Mouse (Mus musculus) heart, embryonic 10.5 days (tissue): ENCODE measurements around the gene Wnt11. TPM values are rescaled to one million over a fixed set of nuclear protein-coding genes. Genes with fewer than 3 reads are reported as not detected.

Experiments used
- DNase-seq: peaks from one replicate; pipeline ENCODE4 v3.0.0-alpha.2; 2017; ENCODE audit warnings: low spot score
- H3K27ac ChIP-seq: fragments of 300-500 bp; sonication (generic); 2 replicates; pipeline ENCODE4 v1.5.1; 2016; ENCODE audit warnings: mild to moderate bottlenecking
- H3K27me3 ChIP-seq: fragments of 300-500 bp; sonication (generic); 2 replicates; pipeline ENCODE4 v1.6.1; 2016; ENCODE audit warnings: mild to moderate bottlenecking; ENCODE audit not compliant: poor library complexity, insufficient read depth, severe bottlenecking
- H3K36me3 ChIP-seq: fragments of 300-500 bp; sonication (generic); 2 replicates; pipeline ENCODE4 v1.6.1; 2016; ENCODE audit warnings: mild to moderate bottlenecking, moderate library complexity
- H3K4me1 ChIP-seq: fragments of 300-500 bp; sonication (generic); 2 replicates; pipeline ENCODE4 v1.6.1; 2016; ENCODE audit warnings: mild to moderate bottlenecking
- H3K4me3 ChIP-seq: fragments of 300-500 bp; sonication (generic); 2 replicates; pipeline ENCODE4 v1.5.1; 2016; ENCODE audit warnings: mild to moderate bottlenecking, moderate library complexity
- H3K9me3 ChIP-seq: fragments of 300-500 bp; sonication (generic); 2 replicates; pipeline ENCODE4 v1.6.1; 2016; ENCODE audit warnings: mild to moderate bottlenecking, moderate library complexity
- WGBS: fragments of 180-500 bp; shearing (Covaris S2); methylation state at CpG from one replicate; pipeline ENCODE4 v1.1.7; 2016; 5-methylcytosine and 5-hydroxymethylcytosine counted together
- polyA plus RNA-seq: library from polyadenylated mRNA; unstranded; fragments of >200 nt; fragmentation: Nextera tagmentation; extraction: Ambion mirVana; gene quantifications from 2 replicates; pipeline ENCODE4 v1.2.1, GENCODE M21; 2016

The Wnt11 gene
- polyA plus RNA-seq, 1 experiment from 2014 or later, result 29.4 TPM

- 1% methylated on average over 23 of the region's 23 CpGs for WGBS
- peaks cover 89% of the 10 kb centered on the region for H3K4me1 ChIP-seq
- no peaks in the 10 kb centered on the region for H3K9me3 ChIP-seq
- H3K27ac ChIP-seq, result no peak overlapping the region; the same call in 1 of the 2 replicates
- no peaks in the 10 kb centered on the region for H3K36me3 ChIP-seq
- H3K4me3 ChIP-seq, result peak overlapping the region; percentile 78
- DNase-seq, result no peak
- H3K27me3 ChIP-seq, result peaks cover 84% of the 10 kb centered on the region
Observed at GRCm38 (mm10) chr7:98836646-98837045, 1.7 kb downstream of the Wnt11 start.

DNA sequence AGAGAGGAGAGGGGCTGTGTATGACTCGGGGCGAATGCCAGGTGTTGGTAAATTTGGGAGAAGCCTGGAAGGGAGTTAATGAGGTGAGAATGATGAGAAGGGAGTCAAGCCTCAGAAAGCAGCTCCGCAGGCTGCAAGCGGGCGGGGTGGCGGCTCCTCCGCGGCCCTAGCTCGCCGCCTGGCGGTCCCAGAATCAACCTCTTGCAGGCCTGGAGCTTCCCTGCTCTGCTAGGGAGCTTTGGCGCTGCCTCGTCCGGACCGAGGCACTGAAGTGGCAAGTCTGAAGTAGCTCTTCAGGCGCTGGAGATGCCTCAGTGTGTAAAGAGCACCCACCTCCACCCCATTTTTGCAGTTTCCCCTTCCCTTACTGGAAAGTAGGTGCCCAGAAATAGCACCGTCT lies 3.0 kb downstream of the Wnt11 start:
- Histone ChIP-seq H3K36me3 (no peaks in the 10 kb centered on the region), H3K4me3 (peak overlapping the region; percentile 78), H3K27me3 (peaks cover 71% of the 10 kb centered on the region), H3K27ac (peak overlapping the region; percentile 37), H3K9me3 (no peaks in the 10 kb centered on the region), H3K4me1 (peaks cover 89% of the 10 kb centered on the region)
- peak; percentile 92 for DNase-seq
- under 1% methylated on average over 17 of the region's 17 CpGs for WGBS

DNA sequence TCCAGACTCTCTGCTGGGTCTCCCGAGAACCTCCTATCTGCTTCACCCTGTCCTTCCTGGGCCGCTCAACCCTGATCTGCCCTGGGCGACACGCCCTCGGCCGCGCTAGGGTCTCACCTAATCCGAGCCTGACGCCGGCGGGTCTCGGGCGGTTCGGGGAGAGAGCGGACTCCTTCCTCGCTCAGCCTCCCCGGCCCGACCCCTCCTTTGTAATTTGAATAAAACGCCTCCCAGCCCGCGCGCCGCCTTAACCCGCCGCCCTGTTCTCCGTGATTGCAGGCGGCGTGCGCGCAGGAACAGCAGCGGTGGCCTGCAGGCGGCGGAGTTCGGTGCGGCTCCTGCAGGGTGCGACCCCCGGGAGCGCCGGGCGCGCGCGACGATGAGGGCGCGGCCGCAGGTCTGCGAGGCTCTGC lies 3.8 kb downstream of the Wnt11 start:
- H3K27me3 ChIP-seq, result peaks cover 64% of the 10 kb centered on the region
- WGBS, result under 1% methylated on average over 48 of the region's 48 CpGs
- peaks cover 94% of the 10 kb centered on the region for H3K4me1 ChIP-seq

GRCm38 (mm10) chr7:98839312-98839711 lies 4.4 kb downstream of the Wnt11 start:
- Histone ChIP-seq H3K27ac (peak overlapping the region; percentile 84), H3K27me3 (peaks cover 62% of the 10 kb centered on the region), H3K9me3 (no peaks in the 10 kb centered on the region), H3K4me1 (peaks cover 96% of the 10 kb centered on the region), H3K36me3 (no peaks in the 10 kb centered on the region), H3K4me3 (peak overlapping the region; percentile 78)
- DNase-seq, result no peak
- WGBS, result 2% methylated on average over 12 of the region's 12 CpGs

More for the DNA sequence above, 3.8 kb downstream of the Wnt11 start:
- Histone ChIP-seq H3K36me3 (no peaks in the 10 kb centered on the region), H3K9me3 (no peaks in the 10 kb centered on the region), H3K27ac (peak overlapping the region; percentile 84), H3K4me3 (peak overlapping the region; percentile 78)
- peak; percentile 89 for DNase-seq

GRCm38 (mm10) chr7:98840771-98841170 lies 5.9 kb downstream of the Wnt11 start:
- Histone ChIP-seq H3K4me3 (peak overlapping the region; percentile 78; the same call in 1 of the 2 replicates), H3K27ac (0 out of 2 replicates have a peak overlapping the region, but pooled peaks have one; percentile 24), H3K9me3 (no peaks in the 10 kb centered on the region), H3K4me1 (peaks cover 84% of the 10 kb centered on the region), H3K36me3 (peaks cover 2% of the 10 kb centered on the region; the same call in 1 of the 2 replicates), H3K27me3 (peaks cover 49% of the 10 kb centered on the region; the same call in 1 of the 2 replicates)
- 25% methylated on average over 3 of the region's 3 CpGs for WGBS
- no peak for DNase-seq

- DNase-seq, result no peak
- Histone ChIP-seq H3K4me1 (peaks cover 75% of the 10 kb centered on the region), H3K36me3 (peaks cover 9% of the 10 kb centered on the region), H3K4me3 (0 out of 2 replicates have a peak overlapping the region, but pooled peaks have one; percentile 12), H3K9me3 (no peaks in the 10 kb centered on the region), H3K27ac (peak overlapping the region; percentile 13; the same call in 1 of the 2 replicates), H3K27me3 (peaks cover 45% of the 10 kb centered on the region)
- 24% methylated on average over 3 of the region's 3 CpGs for WGBS
Observed at GRCm38 (mm10) chr7:98841802-98842201, 6.9 kb downstream of the Wnt11 start.

DNA sequence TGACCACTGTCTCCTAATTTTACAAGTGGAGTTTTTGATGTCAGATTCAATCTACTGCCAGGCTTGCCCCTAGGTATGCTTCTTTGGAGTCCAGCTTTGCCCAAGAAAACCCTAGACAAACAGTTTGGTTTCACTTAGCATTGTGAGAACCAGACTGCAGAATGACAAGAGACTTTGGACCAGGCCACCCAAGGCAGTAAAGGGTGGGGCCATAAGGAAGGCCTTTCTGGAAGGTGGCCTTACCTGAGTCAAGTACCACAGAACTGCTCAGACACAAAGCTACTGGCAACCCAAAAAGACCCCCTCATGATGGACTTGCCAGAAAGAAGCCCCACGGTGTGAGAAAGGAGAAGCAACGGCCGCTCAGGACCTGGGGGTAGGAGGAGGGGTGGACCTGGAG lies 8.1 kb downstream of the Wnt11 start:
- Histone ChIP-seq H3K27me3 (peaks cover 40% of the 10 kb centered on the region), H3K36me3 (peaks cover 21% of the 10 kb centered on the region), H3K9me3 (no peaks in the 10 kb centered on the region), H3K4me3 (no peak overlapping the region), H3K4me1 (peaks cover 70% of the 10 kb centered on the region), H3K27ac (peak overlapping the region; percentile 31; the same call in 1 of the 2 replicates)
- WGBS, result 74% methylated on average over 3 of the region's 3 CpGs
- no peak for DNase-seq

GRCm38 (mm10) chr7:98843649-98844048 lies 8.7 kb downstream of the Wnt11 start:
- peaks cover 28% of the 10 kb centered on the region for H3K36me3 ChIP-seq
- H3K4me1 ChIP-seq, result peaks cover 70% of the 10 kb centered on the region
- H3K27ac ChIP-seq, result peak overlapping the region; percentile 31; the same call in 1 of the 2 replicates
- DNase-seq, result no peak
- H3K9me3 ChIP-seq, result no peaks in the 10 kb centered on the region
- WGBS, result 16% methylated on average over 7 of the region's 7 CpGs
- H3K27me3 ChIP-seq, result peaks cover 34% of the 10 kb centered on the region
- H3K4me3 ChIP-seq, result no peak overlapping the region

- Histone ChIP-seq H3K4me1 (peaks cover 53% of the 10 kb centered on the region), H3K27me3 (peaks cover 17% of the 10 kb centered on the region), H3K36me3 (peaks cover 68% of the 10 kb centered on the region), H3K27ac (peak overlapping the region; percentile 18; the same call in 1 of the 2 replicates), H3K4me3 (no peak overlapping the region), H3K9me3 (no peaks in the 10 kb centered on the region)
- no peak for DNase-seq
- WGBS, result 72% methylated on average over 8 of the region's 8 CpGs
Observed at GRCm38 (mm10) chr7:98848899-98849640, 14.2 kb downstream of the Wnt11 start.

DNA sequence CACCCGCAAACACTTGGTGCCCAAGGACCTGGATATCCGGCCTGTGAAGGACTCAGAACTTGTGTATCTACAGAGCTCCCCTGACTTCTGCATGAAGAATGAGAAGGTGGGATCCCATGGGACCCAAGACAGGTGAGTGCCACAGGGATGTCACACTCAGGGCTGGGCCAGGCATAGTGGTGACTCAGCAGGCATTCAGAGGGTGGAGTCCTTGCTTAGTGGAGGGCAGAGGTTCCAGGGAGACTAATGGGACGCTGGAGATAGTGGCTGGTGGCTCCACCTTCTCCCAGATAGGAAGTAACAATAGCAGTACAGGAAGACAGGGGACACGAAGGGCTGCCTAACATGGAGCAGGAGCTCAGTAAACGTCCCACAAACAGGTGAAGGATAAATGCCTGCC lies 15.5 kb downstream of the Wnt11 start:
- Histone ChIP-seq H3K9me3 (no peaks in the 10 kb centered on the region), H3K27me3 (peaks cover 14% of the 10 kb centered on the region; the same call in 1 of the 2 replicates), H3K27ac (peak overlapping the region; percentile 37; the same call in 1 of the 2 replicates), H3K4me3 (no peak overlapping the region), H3K4me1 (peaks cover 59% of the 10 kb centered on the region), H3K36me3 (peaks cover 71% of the 10 kb centered on the region)
- no peak for DNase-seq
- WGBS, result 78% methylated on average over 5 of the region's 5 CpGs

- 47% methylated on average over 9 of the region's 9 CpGs for WGBS
- H3K27me3 ChIP-seq, result peaks cover 12% of the 10 kb centered on the region; the same call in 1 of the 2 replicates
- peak; percentile 88 for DNase-seq
- H3K4me3 ChIP-seq, result no peak overlapping the region
- H3K36me3 ChIP-seq, result peaks cover 67% of the 10 kb centered on the region
- peaks cover 66% of the 10 kb centered on the region for H3K4me1 ChIP-seq
- no peaks in the 10 kb centered on the region for H3K9me3 ChIP-seq
- H3K27ac ChIP-seq, result peak overlapping the region; percentile 30; the same call in 1 of the 2 replicates
Observed at GRCm38 (mm10) chr7:98851220-98851619, 16.3 kb downstream of the Wnt11 start.

DNA sequence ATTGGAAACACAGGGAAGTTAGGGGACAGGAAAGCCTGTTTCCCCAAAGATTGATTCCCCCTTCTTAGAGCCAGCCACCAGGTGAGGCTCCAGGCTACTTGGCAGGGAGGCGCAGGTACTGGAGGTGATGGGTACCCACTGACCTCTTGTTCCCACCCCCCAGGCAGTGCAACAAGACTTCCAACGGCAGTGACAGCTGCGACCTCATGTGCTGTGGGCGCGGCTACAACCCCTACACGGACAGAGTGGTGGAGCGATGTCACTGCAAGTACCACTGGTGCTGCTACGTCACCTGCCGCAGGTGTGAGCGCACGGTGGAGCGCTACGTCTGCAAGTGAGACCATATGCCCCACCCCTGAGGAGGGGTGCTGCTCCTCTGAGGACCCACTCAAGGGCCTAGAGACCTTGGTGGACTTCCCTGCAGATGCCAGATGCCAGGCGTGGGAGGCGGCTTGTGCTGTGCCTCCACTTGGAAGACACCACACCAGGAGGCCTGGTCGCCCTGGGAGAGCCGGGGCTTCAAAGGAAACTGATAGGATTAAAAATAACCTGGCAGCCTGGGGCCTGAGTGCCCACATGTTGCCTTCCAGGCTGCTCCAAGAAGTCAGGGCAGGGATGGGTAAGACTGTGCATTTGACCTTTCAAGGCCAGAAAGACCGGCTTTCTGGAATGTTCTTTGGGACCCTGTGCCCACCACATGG lies 18.2 kb downstream of the Wnt11 start:
- Histone ChIP-seq H3K27me3 (no peaks in the 10 kb centered on the region), H3K4me1 (peaks cover 79% of the 10 kb centered on the region), H3K9me3 (no peaks in the 10 kb centered on the region), H3K36me3 (peaks cover 49% of the 10 kb centered on the region), H3K27ac (0 out of 2 replicates have a peak overlapping the region, but pooled peaks have one; percentile 44), H3K4me3 (no peak overlapping the region)
- no peak for DNase-seq
- WGBS, result 76% methylated on average over 18 of the region's 18 CpGs

- H3K9me3 ChIP-seq, result no peaks in the 10 kb centered on the region
- no peak for DNase-seq
- no peak overlapping the region for H3K4me3 ChIP-seq
- H3K4me1 ChIP-seq, result peaks cover 78% of the 10 kb centered on the region
- peaks cover 43% of the 10 kb centered on the region for H3K36me3 ChIP-seq
- H3K27ac ChIP-seq, result peak overlapping the region; percentile 53
- no peaks in the 10 kb centered on the region for H3K27me3 ChIP-seq
- 77% methylated on average over 6 of the region's 6 CpGs for WGBS
Observed at GRCm38 (mm10) chr7:98853806-98854205, 18.9 kb downstream of the Wnt11 start.
